Mouse (Mus musculus): ENCODE data around the gene Smim8.
"Not testable (repeated sequence)": the region's sequence is repeated elsewhere in the genome, so short reads cannot be mapped to it uniquely, and the experiment has no call there.

The Smim8 gene

DNA sequence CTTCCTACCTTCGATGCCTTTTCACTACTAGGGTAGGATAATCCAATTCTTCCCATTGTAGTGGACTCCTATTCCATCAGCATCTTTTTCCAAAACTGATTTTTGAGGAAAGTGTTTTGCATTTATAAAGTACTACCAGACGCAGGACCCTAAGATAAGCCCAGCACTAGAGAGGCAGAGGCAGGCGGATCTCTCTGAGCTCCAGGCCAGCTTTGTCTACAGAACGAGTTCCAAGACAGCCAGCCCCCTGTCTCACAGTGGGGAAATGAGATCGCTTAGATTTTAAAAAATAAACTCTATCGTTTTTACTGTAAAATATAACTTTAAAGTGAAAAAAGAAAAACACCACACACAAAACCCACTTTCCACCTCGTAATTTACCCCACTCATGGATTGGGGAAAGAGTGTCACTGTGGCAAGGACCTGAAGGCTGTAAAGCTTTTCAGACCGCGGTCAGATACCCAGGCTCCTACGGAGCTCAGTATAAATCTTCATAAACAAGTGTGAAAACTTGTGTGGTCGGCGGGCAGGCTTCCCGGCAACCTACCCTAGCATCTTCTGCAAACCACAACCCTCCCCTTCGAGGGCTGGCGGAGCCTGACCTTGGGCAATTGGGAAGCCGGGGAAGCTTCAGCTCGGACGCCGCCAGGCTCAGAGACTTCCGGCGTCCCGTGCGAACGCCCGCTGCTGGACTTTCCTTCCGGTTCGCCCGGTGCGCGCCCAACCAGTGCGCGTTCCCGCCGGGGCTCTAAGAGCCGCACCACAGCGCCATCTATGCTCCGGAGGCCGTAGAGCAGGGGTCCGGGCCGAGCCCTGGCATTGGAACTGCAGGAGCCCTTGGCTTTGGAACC, at the start of gene Smim8:
Gene Smim8, minus strand, starts transcription at position 747 of the 851 bp plus-strand sequence.
- peak; percentile 88 for DNase-seq (ENCODE audit: low spot score)

DNA sequence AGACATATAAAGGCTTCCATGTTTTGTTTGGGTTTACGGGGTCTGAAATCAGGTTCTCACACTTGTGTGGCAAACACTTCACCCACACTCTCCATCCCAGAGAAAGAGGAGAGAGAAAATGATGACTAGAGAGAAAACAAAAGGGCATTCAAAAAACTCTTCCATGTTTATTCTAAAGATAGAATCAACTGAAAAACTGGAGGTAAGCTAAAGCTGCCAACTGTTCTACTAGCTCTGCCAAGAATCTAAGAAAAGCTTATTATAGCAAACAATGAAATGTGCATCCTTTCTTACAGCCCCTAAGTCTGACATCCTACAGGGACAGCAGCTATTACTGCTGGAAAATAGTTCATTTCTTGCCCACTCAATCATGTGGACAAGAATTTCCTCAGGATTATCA, 45.7 kb upstream of the Smim8 start:
- no peak for DNase-seq (ENCODE audit: low spot score)

DNA sequence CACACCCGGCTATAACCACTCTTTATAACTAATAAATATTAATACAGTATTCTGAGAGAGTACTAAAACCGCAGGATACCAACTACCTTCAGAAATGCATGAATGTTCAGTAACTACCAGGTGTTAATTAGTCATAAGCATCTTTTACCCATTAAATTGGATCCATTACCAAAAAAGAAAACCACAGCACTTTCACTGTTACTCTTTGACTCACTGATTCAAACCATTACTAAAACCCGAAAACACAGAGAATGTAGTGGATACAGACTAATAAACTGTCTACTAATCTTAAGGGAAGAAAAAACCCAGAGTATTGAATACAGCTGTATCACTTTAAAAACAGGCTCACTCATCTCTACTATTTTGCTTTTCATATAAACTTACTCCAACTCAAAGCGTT, 41.7 kb upstream of the Smim8 start:
- no peak for DNase-seq (ENCODE audit: low spot score)

GRCm38 (mm10) chr4:34801166-34802034, 23.2 kb upstream of the Smim8 start:
- DNase-seq (ENCODE audit: low spot score): no peak

DNA sequence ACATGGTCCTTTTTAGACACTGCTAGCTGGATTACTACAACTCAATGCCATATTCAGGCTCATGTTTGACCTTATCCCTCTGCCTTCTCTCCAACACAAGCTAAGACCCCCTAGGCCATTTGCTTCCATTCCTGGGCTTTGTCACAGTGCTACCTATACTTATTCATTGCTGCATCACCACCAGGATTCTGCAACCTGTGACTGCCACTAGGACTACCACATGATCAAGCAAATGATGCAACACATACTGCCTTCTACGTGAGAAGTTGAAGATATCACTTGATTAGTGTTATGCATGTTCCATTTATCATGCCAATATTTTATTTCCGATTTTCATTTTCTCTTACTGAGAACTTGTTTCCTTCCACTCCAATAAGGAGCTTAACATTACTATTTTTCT, 19.8 kb upstream of the Smim8 start:
- DNase-seq (ENCODE audit: low spot score): no peak

DNA sequence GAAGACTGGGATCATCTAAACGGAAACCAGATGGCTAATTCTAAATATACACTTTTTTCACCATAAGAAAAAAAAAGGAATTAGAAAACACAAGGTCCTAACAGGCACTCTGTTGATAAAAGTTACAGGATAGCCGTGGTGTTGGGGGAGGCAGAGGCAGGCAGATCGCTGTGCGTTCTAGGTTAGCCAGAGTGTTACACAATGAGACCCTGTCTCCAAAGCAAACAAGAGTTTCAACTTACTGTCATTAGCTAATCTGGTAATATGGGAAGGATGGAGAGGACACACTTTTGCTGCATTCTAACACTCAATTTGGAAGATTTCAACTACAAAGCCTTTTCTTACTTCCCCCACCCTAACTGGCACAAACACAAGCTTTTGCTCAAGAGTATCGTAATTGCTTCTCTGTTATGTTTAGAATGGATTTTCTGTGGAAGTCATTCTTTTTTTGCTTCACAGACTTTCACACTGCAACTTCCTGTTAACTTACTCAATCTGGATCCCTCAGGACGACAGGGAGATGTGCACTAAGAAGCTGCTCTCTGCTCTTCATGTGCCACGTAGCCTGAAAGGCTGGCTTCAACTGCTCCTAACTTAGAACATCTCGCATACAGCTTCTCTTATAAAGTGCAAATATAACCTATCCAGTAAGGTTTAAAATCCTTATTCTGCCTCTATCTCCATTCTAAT, 19.2 kb upstream of the Smim8 start:
- DNase-seq (ENCODE audit: low spot score): no peak

DNA sequence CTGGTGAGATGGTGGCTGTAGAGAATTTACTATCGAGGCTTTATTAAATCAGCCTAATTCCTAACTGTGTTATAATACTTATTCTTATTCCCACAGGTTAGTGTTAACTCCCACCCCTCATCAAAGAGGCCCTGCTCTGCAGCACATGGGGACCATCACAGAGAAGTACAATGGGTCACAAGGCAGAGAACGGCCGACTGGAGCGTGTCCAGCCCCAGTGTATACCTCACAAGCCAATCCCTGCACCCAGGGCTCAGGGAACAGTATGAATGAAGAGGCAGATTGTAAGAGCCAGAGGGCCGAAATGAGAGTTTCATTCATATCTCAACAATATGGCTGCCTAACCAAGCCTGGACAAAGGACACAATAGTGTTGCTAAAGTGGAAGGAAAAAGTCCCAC, 18.1 kb upstream of the Smim8 start:
- no peak for DNase-seq (ENCODE audit: low spot score)

DNA sequence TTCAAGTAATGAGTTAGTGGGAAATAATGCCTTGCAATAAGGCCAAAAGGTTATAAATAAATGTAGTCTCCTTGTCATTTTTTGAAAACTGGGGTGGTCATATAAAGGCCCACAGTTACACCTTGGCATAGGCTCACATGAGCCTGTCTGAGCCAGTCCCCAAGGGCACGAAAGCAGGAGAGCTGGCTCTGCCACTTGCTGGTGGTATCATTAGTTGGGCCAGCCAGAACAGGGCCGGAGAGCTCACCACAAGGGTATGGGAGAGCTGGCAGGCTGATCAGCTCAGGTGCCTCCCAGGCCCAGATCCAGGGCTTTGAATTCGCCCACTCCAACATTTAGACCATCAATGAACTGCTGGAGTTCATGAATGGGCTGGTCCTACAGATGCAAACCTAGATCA, 8.3 kb upstream of the Smim8 start:
- DNase-seq (ENCODE audit: low spot score): no peak

DNA sequence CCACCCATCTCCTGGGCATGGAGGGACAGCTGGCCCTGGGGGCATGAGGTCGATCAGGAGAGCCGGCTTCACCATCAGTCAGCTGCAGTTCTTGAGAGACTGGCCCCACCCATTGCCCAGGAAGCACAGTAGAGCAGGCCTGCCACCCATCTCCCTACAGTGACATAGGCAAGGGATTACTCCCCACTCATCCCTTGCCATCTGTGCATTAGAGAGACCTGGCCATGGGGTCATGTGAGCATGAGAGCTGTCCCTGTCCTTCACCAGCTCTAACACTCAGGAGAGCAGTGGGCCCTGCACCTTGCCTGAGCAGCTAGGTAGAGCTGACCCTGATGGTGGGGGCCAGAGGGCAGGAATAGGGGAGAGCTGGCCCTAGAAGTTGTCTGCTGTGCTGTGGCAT, 7.4 kb upstream of the Smim8 start:
- no peak for DNase-seq (ENCODE audit: low spot score)

DNA sequence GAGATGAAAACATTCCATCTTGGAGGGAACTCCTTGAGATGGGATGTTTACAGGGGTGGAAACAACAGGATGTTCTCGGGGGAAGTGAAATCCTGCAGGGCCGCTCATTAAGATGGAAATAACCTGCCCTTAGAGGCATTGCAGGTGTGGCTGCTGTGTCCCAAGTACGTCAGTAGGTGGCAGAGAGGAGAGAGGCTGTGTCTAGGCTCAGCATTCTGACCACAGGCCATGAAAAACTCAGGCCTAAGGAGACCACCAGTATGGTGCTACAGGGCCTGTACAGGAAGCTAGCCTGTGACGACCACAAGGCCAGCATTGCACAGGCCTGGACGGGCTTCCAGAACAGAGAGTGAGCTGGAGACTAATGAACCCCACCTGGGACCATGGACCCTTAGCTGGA, 6.6 kb upstream of the Smim8 start:
- peak; percentile 7 for DNase-seq (ENCODE audit: low spot score)

GRCm38 (mm10) chr4:34782730-34783129, 4.5 kb upstream of the Smim8 start:
- no peak for DNase-seq (ENCODE audit: low spot score)

DNA sequence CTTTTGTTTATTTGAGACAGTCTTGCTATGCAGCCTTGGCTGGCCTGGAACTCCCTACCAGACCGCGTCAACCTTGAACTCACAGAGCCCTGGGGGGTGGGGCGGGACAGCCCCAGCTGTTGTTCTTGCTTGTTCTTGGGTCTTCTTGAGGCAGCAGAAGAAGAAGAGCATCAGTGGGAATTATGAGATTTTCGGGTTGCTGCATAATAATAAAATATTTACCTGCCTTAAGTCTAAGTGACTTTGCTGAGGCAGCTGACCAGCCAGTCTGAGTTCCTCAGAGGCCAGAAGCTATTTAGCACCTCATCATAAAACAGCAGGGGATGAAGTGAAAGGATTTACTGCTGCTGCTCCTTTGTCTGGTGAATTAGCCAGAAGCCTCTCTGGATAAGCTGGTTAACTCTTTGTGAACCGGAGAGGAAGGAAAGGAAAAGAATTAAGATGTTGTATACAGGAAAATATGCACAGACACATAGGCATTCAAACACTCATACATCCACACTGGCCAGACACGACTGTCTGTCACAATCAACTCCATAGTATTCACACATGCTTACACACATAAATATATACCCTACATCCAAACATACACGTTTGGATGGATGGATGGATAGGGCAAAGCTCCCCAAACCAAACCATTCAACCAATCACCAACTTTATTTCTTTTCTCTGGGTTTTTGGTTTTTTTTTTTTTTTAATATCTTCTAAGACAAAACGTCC, 6.4 kb downstream of the Smim8 start:
- DNase-seq (ENCODE audit: low spot score): no peak

DNA sequence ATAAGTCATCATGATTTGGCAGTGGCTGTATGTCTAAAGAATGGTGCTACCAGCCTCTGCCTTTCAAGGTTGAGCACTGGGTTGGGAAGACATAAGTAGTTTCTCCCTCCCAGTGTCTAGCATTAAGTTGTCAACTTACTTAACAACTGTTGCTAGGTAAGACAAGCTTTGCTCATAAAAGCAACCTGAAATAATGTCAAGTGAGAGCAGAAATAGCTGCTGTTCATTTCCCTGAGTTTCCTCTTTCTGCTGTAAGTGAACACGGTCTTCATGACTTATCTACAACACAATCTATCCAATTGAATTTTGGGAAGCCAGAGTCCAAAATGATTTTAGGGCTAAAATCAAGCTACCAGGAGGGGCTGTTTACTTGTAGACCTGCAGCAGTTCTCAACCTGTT, 22.1 kb downstream of the Smim8 start, which contains the start of gene Gm136:
Gene Gm136, minus strand, starts transcription at position 101 of the 400 bp plus-strand sequence.
- DNase-seq (ENCODE audit: low spot score): no peak

- DNase-seq (ENCODE audit: low spot score): peak; percentile 44
Observed at GRCm38 (mm10) chr4:34749236-34749635, 29.0 kb downstream of the Smim8 start.

GRCm38 (mm10) chr4:34734461-34734860, 43.8 kb downstream of the Smim8 start:
- no peak for DNase-seq (ENCODE audit: low spot score)

- not testable (repeated sequence) for DNase-seq (ENCODE audit: low spot score)
Observed at GRCm38 (mm10) chr4:34733415-34733814, 44.8 kb downstream of the Smim8 start.

DNA sequence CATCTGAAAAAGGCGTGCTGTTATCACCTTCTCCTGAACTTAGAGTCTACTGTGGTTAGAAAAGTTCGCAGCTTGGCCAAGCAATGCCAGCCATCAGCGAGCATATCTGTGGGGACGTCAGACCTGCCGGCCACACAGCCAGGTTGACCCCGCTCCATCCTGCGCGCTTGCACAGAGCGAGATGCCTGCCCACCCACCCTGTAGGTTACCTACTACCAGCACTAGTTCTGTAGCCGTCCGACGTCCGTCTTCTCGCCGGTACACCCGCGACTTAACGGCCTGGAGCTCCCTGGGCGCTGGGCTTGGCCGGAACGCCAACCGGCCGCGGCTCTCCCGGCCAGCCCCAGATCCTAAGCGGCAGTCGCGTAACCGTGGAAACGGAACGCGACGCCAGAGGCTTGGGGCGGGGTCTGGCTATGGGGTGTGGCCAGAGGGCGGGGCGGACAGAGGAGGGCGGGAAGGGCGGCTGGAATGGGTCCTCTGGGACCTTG, 48.3 kb downstream of the Smim8 start, which contains the start of gene Cfap206:
Gene Cfap206, minus strand, starts transcription at position 356 of the 491 bp plus-strand sequence.
- peak; percentile 49 for DNase-seq (ENCODE audit: low spot score)

DNA sequence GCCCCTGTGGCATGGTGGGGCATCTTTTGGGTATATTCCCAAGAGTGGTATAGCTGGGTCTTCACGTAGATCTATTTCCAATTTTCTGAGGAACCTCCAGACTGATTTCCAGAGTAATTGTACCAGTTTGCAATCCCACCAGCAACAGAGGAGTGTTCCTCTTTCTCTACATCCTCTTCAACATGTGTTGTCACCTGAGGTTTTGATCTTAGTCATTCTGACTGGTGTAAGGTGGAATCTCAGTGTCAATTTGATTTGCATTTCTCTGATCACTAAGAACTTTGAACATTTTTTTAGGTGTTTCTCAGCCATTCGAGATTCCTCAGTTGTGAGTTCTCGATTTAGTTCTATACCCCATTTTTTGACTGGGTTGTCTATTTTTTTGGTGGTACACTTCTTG, 52.5 kb downstream of the Smim8 start:
- not testable (repeated sequence) for DNase-seq (ENCODE audit: low spot score)

- no peak for DNase-seq (ENCODE audit: low spot score)
Observed at GRCm38 (mm10) chr4:34724306-34724705, 53.9 kb downstream of the Smim8 start.

GRCm38 (mm10) chr4:34723186-34723585, 55.0 kb downstream of the Smim8 start:
- DNase-seq (ENCODE audit: low spot score): no peak

- no peak for DNase-seq (ENCODE audit: low spot score)
Observed at GRCm38 (mm10) chr4:34720127-34720895, 57.9 kb downstream of the Smim8 start.
